8 mouse cellular contexts compared by ENCODE assay signal in genomic region chr5:123136361-123137043, GRCm38 (mm10). TPM values are rescaled to one million over a fixed set of nuclear protein-coding genes. Genes with fewer than 3 reads are reported as not detected.
DNase-seq lines count a peak whose midpoint lies in the region; ATAC-seq and TF ChIP-seq lines count a peak whose summit lies in the region.

No protein-coding gene starts in this region.

- TF ChIP-seq POLR2A in ES-Bruce4 (IDR thresholded peaks at IDR 0.05; ENCODE audit: insufficient read depth, low read length): no peak
- peak; percentile 68; the same call in 1 of the 2 replicates for TF ChIP-seq POLR2A in lung, adult 2 months (IDR thresholded peaks at IDR 0.05; ENCODE audit: borderline replicate concordance, extremely low read depth, low read depth, low read length)

- peak; percentile 97 for TF ChIP-seq EP300 in ES-Bruce4 (IDR thresholded peaks at IDR 0.05; ENCODE audit: insufficient read depth, low read depth, low read length)

- peak; percentile 74 for DNase-seq in c-Kit-negative CD71-positive TER-119-positive erythroid progenitor cells, embryonic 14.5 days (ENCODE audit: low read depth, low spot score)
- peak; percentile 88 for DNase-seq in forebrain, embryonic 11.5 days (ENCODE audit: low spot score)
- peak; percentile 92 to 95 for DNase-seq in kidney, postnatal 4 days
- DNase-seq in lung, adult 2 months: peak; percentile 91
- DNase-seq in ovary, postnatal 10 days (ENCODE audit: low spot score): peak; percentile 68
- peak; percentile 72 to 80 for DNase-seq in thymus, postnatal 36 days

- no peak for ATAC-seq in forebrain, embryonic 11.5 days (replicated peaks; ENCODE audit: low FRiP score)
- ATAC-seq in heart, embryonic 16.5 days (replicated peaks; ENCODE audit: extremely low read depth, insufficient read depth, low FRiP score): peak; percentile 56

- H3K27ac ChIP-seq in ES-Bruce4 (ENCODE audit: insufficient read depth, low read length): peak overlapping the region; percentile 99
- peak overlapping the region; percentile 100 for H3K27ac ChIP-seq in forebrain, embryonic 11.5 days (ENCODE audit: low read depth, low read length)
- peak overlapping the region; percentile 100 for H3K27ac ChIP-seq in heart, embryonic 16.5 days (ENCODE audit: low read length)

- H3K36me3 ChIP-seq in ES-Bruce4 (ENCODE audit: control insufficient read depth, insufficient read depth, low read length, poor library complexity, severe bottlenecking): no peaks in the 10 kb centered on the region
- H3K36me3 ChIP-seq in forebrain, embryonic 11.5 days (ENCODE audit: control insufficient read depth, insufficient read depth, low read length): no peaks in the 10 kb centered on the region
- 0 out of 2 replicates have a peak, but pooled peaks cover 3% of the 10 kb centered on the region for H3K36me3 ChIP-seq in heart, embryonic 16.5 days (ENCODE audit: control insufficient read depth, insufficient read depth)

- no peaks in the 10 kb centered on the region for H3K27me3 ChIP-seq in ES-Bruce4 (ENCODE audit: control insufficient read depth, insufficient read depth, low read length, poor library complexity, severe bottlenecking)
- no peaks in the 10 kb centered on the region for H3K27me3 ChIP-seq in forebrain, embryonic 11.5 days (ENCODE audit: control insufficient read depth, insufficient read depth, low read length)
- no peaks in the 10 kb centered on the region for H3K27me3 ChIP-seq in heart, embryonic 16.5 days (ENCODE audit: control insufficient read depth, insufficient read depth, low read length)

- WGBS in forebrain, embryonic 11.5 days: under 1% methylated on average over 13 of the region's 13 CpGs
- under 1% methylated on average over 13 of the region's 13 CpGs for WGBS in heart, embryonic 16.5 days
- WGBS in lung, adult 2 months: 3% methylated on average over 13 of the region's 13 CpGs

- peak overlapping the region; percentile 82 for H3K9ac ChIP-seq in ES-Bruce4 (ENCODE audit: low read depth, poor library complexity, severe bottlenecking)
- H3K9ac ChIP-seq in forebrain, embryonic 11.5 days (ENCODE audit: low read length): peak overlapping the region; percentile 100
- peak overlapping the region; percentile 100 for H3K9ac ChIP-seq in heart, embryonic 16.5 days (ENCODE audit: low read length)

- H3K4me2 ChIP-seq in forebrain, embryonic 11.5 days (ENCODE audit: low read depth, low read length, severe bottlenecking): peak overlapping the region; percentile 100
- H3K4me2 ChIP-seq in heart, embryonic 16.5 days (ENCODE audit: low read depth, low read length): peak overlapping the region; percentile 98

- TF ChIP-seq CTCF in ES-Bruce4 (IDR thresholded peaks at IDR 0.05; ENCODE audit: low read depth, low read length): no peak
- TF ChIP-seq CTCF in lung, adult 2 months (IDR thresholded peaks at IDR 0.05; ENCODE audit: insufficient read depth, low read length): no peak

- H3K9me3 ChIP-seq in ES-Bruce4 (replicated peaks; ENCODE audit: control insufficient read depth, insufficient read depth, low read length, poor library complexity, severe bottlenecking): no peaks in the 10 kb centered on the region
- H3K9me3 ChIP-seq in forebrain, embryonic 11.5 days (ENCODE audit: control insufficient read depth, low read length): no peaks in the 10 kb centered on the region
- H3K9me3 ChIP-seq in heart, embryonic 16.5 days (replicated peaks; ENCODE audit: control insufficient read depth, low read length): no peaks in the 10 kb centered on the region

- peak overlapping the region; percentile 59 for H3K4me3 ChIP-seq in ES-Bruce4 (ENCODE audit: low read depth, low read length)
- H3K4me3 ChIP-seq in forebrain, embryonic 11.5 days (ENCODE audit: low read depth, low read length): peak overlapping the region; percentile 93
- peak overlapping the region; percentile 73 for H3K4me3 ChIP-seq in heart, embryonic 16.5 days (ENCODE audit: low read length)
- peak overlapping the region; percentile 32 for H3K4me3 ChIP-seq in lung, adult 2 months (replicated peaks; ENCODE audit: extremely low read depth, low read depth, low read length)

- H3K4me1 ChIP-seq in ES-Bruce4 (ENCODE audit: control insufficient read depth, insufficient read depth, low read length): peaks cover 1% of the 10 kb centered on the region
- H3K4me1 ChIP-seq in forebrain, embryonic 11.5 days (replicated peaks; ENCODE audit: control insufficient read depth, insufficient read depth, low read length): peaks cover 57% of the 10 kb centered on the region
- H3K4me1 ChIP-seq in heart, embryonic 16.5 days (ENCODE audit: control insufficient read depth, insufficient read depth, low read length): peaks cover 68% of the 10 kb centered on the region
- H3K4me1 ChIP-seq in lung, adult 2 months (ENCODE audit: control insufficient read depth, insufficient read depth, low read length): peaks cover 26% of the 10 kb centered on the region

RNA-seq across cellular contexts. Expression of gene Rhof, which starts 4.0 kb away (rescaled TPM):
- 1.6 and 2.0 TPM in 2 replicates for polyA plus RNA-seq in ES-Bruce4 (2011; ENCODE audit: insufficient read depth, insufficient read length, low read depth, missing spikeins)
- 1.2 and 1.9 TPM in 2 replicates for polyA plus RNA-seq in forebrain, embryonic 11.5 days (2014; fragmentation: Nextera tagmentation; extraction: Ambion mirVana)
- 2.2 and 2.4 TPM in 2 replicates for polyA plus RNA-seq in heart, embryonic 16.5 days (2015; fragmentation: Nextera tagmentation; extraction: Ambion mirVana)
- polyA plus RNA-seq in lung, adult 2 months (2012; rRNA removed): 10.0 and 10.8 TPM in 2 replicates

RNA-seq across cellular contexts. Expression of gene Setd1b, which starts 5.5 kb away (rescaled TPM):
- polyA plus RNA-seq in ES-Bruce4 (2011; ENCODE audit: insufficient read depth, insufficient read length, low read depth, missing spikeins): 8.6 and 11.3 TPM in 2 replicates
- 13.9 and 15.0 TPM in 2 replicates for polyA plus RNA-seq in forebrain, embryonic 11.5 days (2014; fragmentation: Nextera tagmentation; extraction: Ambion mirVana)
- 6.0 and 6.5 TPM in 2 replicates for polyA plus RNA-seq in heart, embryonic 16.5 days (2015; fragmentation: Nextera tagmentation; extraction: Ambion mirVana)
- 12.9 and 15.2 TPM in 2 replicates for polyA plus RNA-seq in lung, adult 2 months (2012; rRNA removed)

RNA-seq across cellular contexts. Expression of gene Psmd9, which starts 32.7 kb away (rescaled TPM):
- 24.8 TPM in 2 replicates for polyA plus RNA-seq in ES-Bruce4 (2011; ENCODE audit: insufficient read depth, insufficient read length, low read depth, missing spikeins)
- 68.5 and 77.8 TPM in 2 replicates for polyA plus RNA-seq in forebrain, embryonic 11.5 days (2014; fragmentation: Nextera tagmentation; extraction: Ambion mirVana)
- polyA plus RNA-seq in heart, embryonic 16.5 days (2015; fragmentation: Nextera tagmentation; extraction: Ambion mirVana): 60.0 and 63.8 TPM in 2 replicates
- polyA plus RNA-seq in lung, adult 2 months (2012; rRNA removed): 19.3 and 21.5 TPM in 2 replicates

RNA-seq across cellular contexts. Expression of gene Hpd, which starts 46.0 kb away (rescaled TPM):
- not detected in 2 replicates for polyA plus RNA-seq in ES-Bruce4 (2011; ENCODE audit: insufficient read depth, insufficient read length, low read depth, missing spikeins)
- polyA plus RNA-seq in forebrain, embryonic 11.5 days (2014; fragmentation: Nextera tagmentation; extraction: Ambion mirVana): not detected in 2 replicates
- 0.20 and 0.46 TPM in 2 replicates for polyA plus RNA-seq in heart, embryonic 16.5 days (2015; fragmentation: Nextera tagmentation; extraction: Ambion mirVana)
- 1.4 and 2.2 TPM in 2 replicates for polyA plus RNA-seq in lung, adult 2 months (2012; rRNA removed)

Comparison
In these comparisons a context has a peak if more than half of its experiments do, and no peak if none do; other contexts are left out.
1. H3K4me3 ChIP-seq: peak in every context shown above with its lines; median percentile 93 in forebrain, embryonic 11.5 days; 73 in heart, embryonic 16.5 days; 59 in ES-Bruce4; 32 in lung, adult 2 months.